Mouse (Mus musculus) heart, postnatal 0 days (tissue): ENCODE data around the gene Rint1.

Source experiments
- CTCF ChIP-seq: IDR thresholded peaks from 2 replicates; pipeline ENCODE4 v1.5.1; 2016; ENCODE audit warnings: antibody characterized with exemption, control low read depth, low read depth
- EP300 ChIP-seq: IDR thresholded peaks from 2 replicates; pipeline ENCODE4 v1.6.1; 2016; ENCODE audit warnings: antibody characterized with exemption, low read depth

GRCm38 (mm10) chr5:23864054-23864965, 76.8 kb downstream of the Rint1 start:
- TF ChIP-seq CTCF (no peak), EP300 (no peak)
